Mouse (Mus musculus): ENCODE measurements around the gene Nkpd1. TPM values are rescaled to one million over a fixed set of nuclear protein-coding genes. Genes with fewer than 3 reads are reported as not detected.
A peak's percentile ranks its signal among the peaks of the same experiment; 100 is the strongest.

Nkpd1 gene
- polyA plus RNA-seq, 1 experiment from 2014 or later = 0.88 TPM

GRCm38 (mm10) chr7:19573776-19574140 is 56.1 kb downstream of the Nkpd1 start:
- 29% methylated on average over 16 of the region's 16 CpGs for WGBS
- ATAC-seq = peak; percentile 10; the same call in 1 of the 2 replicates
- Histone ChIP-seq H3K36me3 (ENCODE audit: control insufficient read depth, insufficient read depth, low read length) (peaks cover 7% of the 10 kb centered on the region; the same call in 1 of the 2 replicates), H3K9me3 (replicated peaks; ENCODE audit: control insufficient read depth, low read length, poor library complexity, severe bottlenecking) (no peaks in the 10 kb centered on the region), H3K9ac (ENCODE audit: low read depth, low read length) (peak overlapping the region; percentile 84), H3K4me1 (ENCODE audit: control insufficient read depth, insufficient read depth, low read length) (peaks cover 22% of the 10 kb centered on the region), H3K27me3 (ENCODE audit: control insufficient read depth, insufficient read depth, low read depth, low read length) (peaks cover 34% of the 10 kb centered on the region), H3K27ac (ENCODE audit: low read length) (peak overlapping the region; percentile 62), H3K4me3 (ENCODE audit: low read depth, low read length) (peak overlapping the region; percentile 70), H3K4me2 (ENCODE audit: low read length) (peak overlapping the region; percentile 87)

Other genes starting within 250 kb of the Nkpd1 start
- gene Vasp, start 246.0 kb upstream of the Nkpd1 start, polyA plus RNA-seq (2015; fragmentation: Nextera tagmentation; extraction: Ambion mirVana) = 35.5 and 40.9 TPM in 2 replicates
- gene Ppm1n, start 237.8 kb upstream of the Nkpd1 start, polyA plus RNA-seq (2015; fragmentation: Nextera tagmentation; extraction: Ambion mirVana) = 1.5 and 1.6 TPM in 2 replicates
- 111 and 114 TPM in 2 replicates for gene Rtn2, start 235.2 kb upstream of the Nkpd1 start, polyA plus RNA-seq (2015; fragmentation: Nextera tagmentation; extraction: Ambion mirVana)
- gene Fosb, start 207.8 kb upstream of the Nkpd1 start, polyA plus RNA-seq (2015; fragmentation: Nextera tagmentation; extraction: Ambion mirVana) = 0.06 TPM in 2 replicates
- gene Ercc1, start 173.1 kb upstream of the Nkpd1 start, polyA plus RNA-seq (2015; fragmentation: Nextera tagmentation; extraction: Ambion mirVana) = 80.1 and 82.4 TPM in 2 replicates
- gene Cd3eap, start 158.4 kb upstream of the Nkpd1 start, polyA plus RNA-seq (2015; fragmentation: Nextera tagmentation; extraction: Ambion mirVana) = 24.1 and 24.6 TPM in 2 replicates
- 2.0 and 2.8 TPM in 2 replicates for gene Ppp1r13l, start 158.1 kb upstream of the Nkpd1 start, polyA plus RNA-seq (2015; fragmentation: Nextera tagmentation; extraction: Ambion mirVana)
- gene Ercc2, start 135.8 kb upstream of the Nkpd1 start, polyA plus RNA-seq (2015; fragmentation: Nextera tagmentation; extraction: Ambion mirVana) = 28.0 and 29.5 TPM in 2 replicates
- gene Klc3, start 113.7 kb upstream of the Nkpd1 start, polyA plus RNA-seq (2015; fragmentation: Nextera tagmentation; extraction: Ambion mirVana) = 1.4 and 1.7 TPM in 2 replicates
- gene Ckm, start 113.1 kb upstream of the Nkpd1 start, polyA plus RNA-seq (2015; fragmentation: Nextera tagmentation; extraction: Ambion mirVana) = 0.25 and 0.35 TPM in 2 replicates
- 14.8 and 16.2 TPM in 2 replicates for gene Mark4, start 59.0 kb upstream of the Nkpd1 start, polyA plus RNA-seq (2015; fragmentation: Nextera tagmentation; extraction: Ambion mirVana)
- 0.12 and 0.45 TPM in 2 replicates for gene Exoc3l2, start 54.5 kb upstream of the Nkpd1 start, polyA plus RNA-seq (2015; fragmentation: Nextera tagmentation; extraction: Ambion mirVana)
- gene Bloc1s3, start 9.5 kb upstream of the Nkpd1 start, polyA plus RNA-seq (2015; fragmentation: Nextera tagmentation; extraction: Ambion mirVana) = 3.9 and 4.2 TPM in 2 replicates
- gene Trappc6a, start 9.4 kb upstream of the Nkpd1 start, polyA plus RNA-seq (2015; fragmentation: Nextera tagmentation; extraction: Ambion mirVana) = 30.5 and 31.9 TPM in 2 replicates
- gene Ppp1r37, start 45.2 kb downstream of the Nkpd1 start, polyA plus RNA-seq (2015; fragmentation: Nextera tagmentation; extraction: Ambion mirVana) = 34.7 and 37.8 TPM in 2 replicates
- gene Zfp296, start 59.4 kb downstream of the Nkpd1 start, polyA plus RNA-seq (2015; fragmentation: Nextera tagmentation; extraction: Ambion mirVana) = 0.11 and 0.14 TPM in 2 replicates
- gene Gemin7, start 59.8 kb downstream of the Nkpd1 start, polyA plus RNA-seq (2015; fragmentation: Nextera tagmentation; extraction: Ambion mirVana) = 143 and 145 TPM in 2 replicates
- 58.6 TPM in 2 replicates for gene Clasrp, start 86.6 kb downstream of the Nkpd1 start, polyA plus RNA-seq (2015; fragmentation: Nextera tagmentation; extraction: Ambion mirVana)
- gene Relb, start 111.6 kb downstream of the Nkpd1 start, polyA plus RNA-seq (2015; fragmentation: Nextera tagmentation; extraction: Ambion mirVana) = 6.1 and 6.5 TPM in 2 replicates
- gene Clptm1, start 147.2 kb downstream of the Nkpd1 start, polyA plus RNA-seq (2015; fragmentation: Nextera tagmentation; extraction: Ambion mirVana) = 120 and 122 TPM in 2 replicates
- gene Apoc2, start 160.1 kb downstream of the Nkpd1 start, polyA plus RNA-seq (2015; fragmentation: Nextera tagmentation; extraction: Ambion mirVana) = not detected in 2 replicates
- not detected in 2 replicates for gene Gm44805, start 163.6 kb downstream of the Nkpd1 start, polyA plus RNA-seq (2015; fragmentation: Nextera tagmentation; extraction: Ambion mirVana)
- not detected in 2 replicates for gene Apoc4, start 163.6 kb downstream of the Nkpd1 start, polyA plus RNA-seq (2015; fragmentation: Nextera tagmentation; extraction: Ambion mirVana)
- 0.96 and 1.0 TPM in 2 replicates for gene Apoc1, start 174.8 kb downstream of the Nkpd1 start, polyA plus RNA-seq (2015; fragmentation: Nextera tagmentation; extraction: Ambion mirVana)
- 350 and 686 TPM in 2 replicates for gene Apoe, start 181.3 kb downstream of the Nkpd1 start, polyA plus RNA-seq (2015; fragmentation: Nextera tagmentation; extraction: Ambion mirVana)
- gene Tomm40, start 197.6 kb downstream of the Nkpd1 start, polyA plus RNA-seq (2015; fragmentation: Nextera tagmentation; extraction: Ambion mirVana) = 113 and 118 TPM in 2 replicates
- gene Nectin2, start 232.6 kb downstream of the Nkpd1 start, polyA plus RNA-seq (2015; fragmentation: Nextera tagmentation; extraction: Ambion mirVana) = 55.3 and 56.7 TPM in 2 replicates

Measured in midbrain, embryonic 16.5 days (tissue).